Mouse (Mus musculus) cerebellum, adult 9-11 months (tissue): ENCODE measurements around the gene Mrpl2.
A peak's percentile ranks its signal among the peaks of the same experiment; 100 is the strongest.

ENCODE experiments used
- DNase-seq: peaks from one replicate; pipeline ENCODE4 v3.0.0; 2022

The Mrpl2 gene

DNA sequence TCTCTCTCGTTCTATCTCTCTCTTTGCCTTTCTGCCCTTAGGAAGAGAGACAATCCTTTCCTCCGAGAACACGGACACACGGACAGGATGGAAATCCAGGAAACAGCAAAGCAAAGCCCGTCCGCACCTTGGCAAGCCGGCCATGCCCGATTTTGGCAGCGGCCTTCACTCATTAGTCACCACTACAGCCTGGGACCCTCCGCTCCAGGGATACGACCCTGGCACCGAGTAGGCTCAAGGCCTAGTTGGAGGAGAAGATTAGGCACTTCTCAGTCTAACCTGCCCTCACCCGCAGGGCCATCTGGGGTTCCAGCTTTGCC is 17.6 kb upstream of the Mrpl2 start:
- DNase-seq: no peak

DNA sequence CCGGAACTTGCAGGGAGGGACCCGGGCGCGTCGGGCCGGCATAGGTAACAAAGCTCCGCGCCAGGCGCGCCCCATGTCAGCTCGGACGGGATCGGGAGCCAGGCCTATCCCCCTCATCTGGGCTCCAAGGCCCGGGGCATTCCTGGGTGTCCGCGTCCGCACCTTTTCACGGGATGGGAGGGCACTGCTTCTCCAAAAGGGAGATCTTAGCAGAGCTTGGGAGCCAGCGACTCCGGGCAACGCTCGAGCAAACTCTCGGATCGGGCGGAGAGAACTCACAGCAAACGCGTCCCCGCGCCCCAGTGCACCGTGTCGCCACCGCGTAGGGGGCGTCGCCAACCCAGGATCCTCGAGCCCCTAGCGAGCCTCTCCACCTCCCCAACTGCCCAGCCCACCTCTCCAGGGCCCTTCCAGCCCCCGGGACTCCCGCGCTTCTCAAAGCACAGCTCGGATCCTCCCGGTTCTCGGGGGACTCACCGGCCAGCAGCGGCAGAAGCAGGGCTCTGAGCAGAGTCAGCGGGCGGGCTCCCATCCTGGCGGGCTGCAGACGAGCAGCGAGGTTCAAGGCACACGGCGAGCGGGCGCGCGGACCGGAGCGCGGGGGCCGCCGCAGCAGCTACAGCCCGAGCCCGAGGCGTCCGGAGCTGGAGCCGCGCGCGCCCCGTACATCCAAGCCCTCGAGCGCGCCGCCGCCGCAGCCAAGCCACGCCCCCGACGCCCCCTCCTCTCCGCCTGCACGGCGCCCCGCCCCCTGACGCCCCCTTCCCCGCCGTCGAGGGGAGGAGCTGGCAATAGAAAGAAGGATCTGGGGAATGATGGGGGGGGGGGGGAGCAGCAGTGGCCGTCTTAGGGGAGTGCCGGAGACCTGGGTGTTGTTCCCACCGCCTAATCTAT is 17.0 kb upstream of the Mrpl2 start, which contains the start of gene Ptk7:
Ptk7 (minus strand) TSS at position 714 of the 894 bp plus-strand sequence.
- peak; percentile 63 for DNase-seq

DNA sequence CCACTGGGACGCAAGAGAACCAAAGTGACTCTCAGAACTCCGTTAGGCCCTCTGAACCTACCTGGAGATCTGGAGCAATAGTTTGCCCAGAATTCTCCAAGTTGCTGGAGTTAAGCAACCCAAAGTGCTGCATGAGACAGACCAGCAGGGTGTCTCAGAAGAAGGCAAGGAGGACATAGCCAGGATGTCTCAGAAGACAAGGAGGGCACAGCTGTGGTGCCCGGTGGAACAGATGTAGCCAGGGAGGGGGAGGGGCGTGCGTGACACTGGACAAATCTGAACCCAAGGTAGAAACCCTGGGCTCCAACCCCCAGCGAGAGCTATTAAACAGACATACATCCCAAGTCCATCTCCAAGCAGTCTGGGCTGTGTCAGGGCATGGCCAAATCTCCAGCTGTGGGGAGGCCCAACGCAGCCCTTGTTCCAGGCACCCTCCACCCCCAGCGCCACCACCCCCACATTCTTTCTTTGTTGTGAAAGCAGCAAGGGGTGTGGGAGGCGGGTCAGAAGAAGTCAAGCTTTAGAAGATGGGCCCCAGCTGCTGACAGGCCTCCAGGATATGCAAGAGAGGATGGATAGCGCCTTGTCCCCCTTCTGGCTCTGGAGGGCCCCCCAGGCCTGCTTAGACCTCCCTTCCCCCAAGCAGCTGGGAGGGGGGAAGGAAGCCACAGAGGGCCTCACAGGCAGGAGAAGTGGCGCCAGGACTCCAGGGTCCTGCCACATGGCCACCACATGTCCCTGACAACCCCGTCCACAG is 16.2 kb upstream of the Mrpl2 start:
- no peak for DNase-seq

DNA sequence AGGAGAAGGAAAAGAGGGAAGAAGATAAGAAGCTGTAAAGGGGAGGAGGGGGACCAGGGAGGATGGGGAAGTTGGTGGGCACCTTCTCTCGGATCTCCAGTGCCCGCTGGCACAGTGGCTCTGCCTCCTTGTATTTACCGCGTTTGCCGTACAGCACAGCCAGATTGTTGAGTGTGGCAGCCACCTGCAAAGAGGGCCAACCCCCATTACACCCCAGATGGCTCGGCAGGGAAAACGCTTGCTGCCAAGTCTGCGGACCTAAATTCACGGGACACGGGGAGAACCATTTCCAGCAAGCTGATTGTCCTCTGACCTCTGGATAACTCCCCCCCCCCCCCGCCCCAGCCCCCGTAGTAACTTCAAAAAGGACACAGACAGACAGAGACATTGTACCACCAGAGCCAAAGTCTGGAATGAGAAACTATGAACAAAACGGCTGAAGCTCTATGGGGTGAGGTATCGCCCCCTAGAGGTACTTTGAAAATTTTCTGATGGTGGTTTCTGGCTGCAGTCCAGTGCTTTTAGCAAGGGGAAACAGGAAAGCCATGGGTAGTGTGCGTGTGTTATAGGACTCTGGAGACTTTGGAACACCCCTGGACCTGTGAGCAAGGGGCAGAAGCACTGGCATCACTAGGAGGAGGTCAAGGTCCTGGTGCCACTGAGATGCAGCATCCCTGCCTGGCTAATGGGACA is 9.1 kb upstream of the Mrpl2 start:
- DNase-seq: peak; percentile 78

DNA sequence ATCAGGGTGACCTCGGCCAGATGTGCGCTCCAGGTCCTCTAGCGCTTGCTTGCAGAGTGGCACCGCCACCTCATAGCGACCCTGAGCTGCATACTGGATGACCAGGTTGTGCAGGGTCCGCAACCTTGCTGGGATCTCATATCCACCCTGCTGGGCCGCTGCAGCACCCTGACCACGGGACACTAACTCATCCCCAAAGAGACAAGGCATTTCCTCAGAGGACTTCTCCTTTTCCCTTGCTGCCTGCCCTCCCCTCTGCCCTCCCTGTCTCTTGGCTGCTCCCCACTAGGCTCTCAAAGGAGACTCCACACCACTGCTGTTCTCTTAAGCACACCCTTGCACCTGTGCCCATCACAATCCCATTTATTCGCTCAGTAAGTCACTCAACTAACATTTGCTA is 6.1 kb upstream of the Mrpl2 start:
- no peak for DNase-seq

DNA sequence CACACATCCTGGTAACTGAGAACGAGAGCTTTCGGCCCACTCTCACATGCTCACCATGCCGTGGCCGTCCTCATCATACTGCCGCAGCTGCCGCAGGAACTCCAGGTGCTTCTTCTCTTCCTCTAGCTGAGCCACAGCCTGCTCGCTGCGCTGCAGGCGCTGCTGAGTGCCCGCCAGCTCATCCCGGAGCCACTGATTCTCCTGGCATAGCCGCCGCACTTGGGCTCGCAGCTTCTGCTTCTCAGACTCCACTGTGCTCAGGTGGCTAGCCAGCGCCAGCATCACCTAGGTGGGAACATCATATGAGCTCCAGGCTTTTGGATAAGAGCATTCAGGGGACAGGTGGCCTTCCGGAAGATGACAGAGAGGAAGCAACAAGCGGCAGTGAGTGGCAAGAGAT is 4.0 kb upstream of the Mrpl2 start:
- no peak for DNase-seq

DNA sequence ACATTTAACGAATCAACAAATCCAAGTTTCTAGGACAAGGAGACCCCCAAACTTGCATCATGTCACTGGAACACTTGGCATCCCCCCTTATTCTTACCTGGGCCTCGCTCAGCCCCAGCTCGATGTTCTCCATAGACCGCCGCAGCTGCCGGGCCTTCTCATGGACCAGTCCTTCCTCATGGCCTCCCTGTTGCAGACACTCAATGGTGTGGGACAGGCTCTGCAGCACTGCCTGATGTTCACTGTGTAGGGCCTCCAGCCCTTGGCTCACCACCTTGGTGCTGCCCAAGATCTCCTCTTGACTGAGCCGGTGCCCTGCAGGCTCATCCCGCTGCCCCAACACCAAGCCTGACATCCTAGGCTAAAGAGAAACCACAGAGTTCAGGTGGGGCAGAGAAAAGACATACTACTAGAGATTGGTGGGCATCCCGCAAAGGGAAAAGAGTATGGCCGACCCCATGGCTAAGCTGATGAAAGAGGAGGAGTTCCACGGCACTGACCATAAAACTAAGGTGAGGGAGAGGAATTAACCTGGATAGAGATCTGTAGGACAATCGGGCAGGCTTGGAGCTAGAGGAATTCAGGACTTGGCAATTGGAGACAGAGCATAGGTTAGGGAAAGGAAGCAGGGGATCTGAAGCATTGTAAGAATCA is 1.8 kb upstream of the Mrpl2 start:
- no peak for DNase-seq

DNA sequence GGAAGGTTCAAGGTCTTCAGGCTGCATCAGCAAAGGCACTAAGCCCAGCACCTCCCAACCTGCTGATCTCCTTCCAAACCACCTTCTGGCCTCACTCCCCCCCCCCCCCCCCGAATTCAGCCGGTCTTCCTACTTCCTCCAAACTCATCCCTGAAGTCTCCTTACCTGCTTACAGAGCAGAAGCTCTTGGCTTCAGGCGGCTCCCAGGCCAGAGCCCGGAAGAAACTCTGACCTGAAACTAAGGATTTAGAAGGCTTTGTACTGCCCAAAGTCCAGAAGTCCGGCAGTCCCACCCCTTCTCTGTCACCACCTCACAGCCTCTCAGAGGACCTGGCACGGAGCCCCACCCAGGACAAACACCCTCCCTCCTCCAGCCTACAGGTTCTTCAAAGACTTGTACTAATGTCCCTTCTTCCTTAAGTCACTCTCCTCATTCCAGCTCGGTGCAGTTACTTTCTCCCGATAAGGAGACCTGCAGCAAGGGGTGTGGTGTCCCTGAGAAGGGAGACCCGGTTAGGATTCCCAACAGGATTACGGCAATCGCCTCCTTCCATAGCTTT is 1.0 kb upstream of the Mrpl2 start:
- peak; percentile 79 for DNase-seq

DNA sequence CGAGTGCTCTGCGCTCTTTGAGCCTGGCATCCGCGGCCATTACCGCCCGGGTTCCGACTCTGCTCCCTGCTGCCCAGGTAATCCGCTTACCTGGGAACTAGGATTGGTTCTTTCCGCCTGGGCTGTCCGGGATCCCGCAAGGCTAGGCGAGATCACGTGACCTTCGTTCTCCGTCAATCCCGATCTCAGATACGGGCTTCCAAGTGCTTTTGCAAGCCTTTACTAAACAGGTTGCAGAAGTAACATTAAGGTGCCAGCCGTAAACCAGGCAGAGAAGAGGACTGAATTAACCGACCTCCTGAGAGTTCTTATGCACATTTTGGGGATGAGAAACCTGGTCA is 263 bp downstream of the Mrpl2 start:
- no peak for DNase-seq

DNA sequence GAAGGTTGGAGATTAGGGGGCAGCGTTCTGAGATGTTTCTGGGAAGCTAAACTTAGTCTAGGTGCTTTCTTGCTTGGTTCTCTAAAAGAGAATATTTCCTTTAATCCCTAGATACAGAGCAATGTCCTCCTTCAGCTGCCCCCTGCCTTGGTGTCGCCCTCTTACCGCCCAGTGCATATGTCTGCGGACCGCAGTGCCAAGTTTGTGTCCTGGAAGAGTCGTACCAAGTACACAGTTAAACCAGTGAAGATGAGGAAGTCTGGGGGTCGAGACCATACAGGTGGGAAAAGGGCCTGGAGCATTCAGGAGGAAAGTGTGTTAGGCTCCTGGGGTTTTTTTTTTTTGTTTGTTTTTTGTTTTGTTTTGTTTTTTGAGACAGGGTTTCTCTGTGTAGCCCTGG is 1.2 kb downstream of the Mrpl2 start:
- no peak for DNase-seq

DNA sequence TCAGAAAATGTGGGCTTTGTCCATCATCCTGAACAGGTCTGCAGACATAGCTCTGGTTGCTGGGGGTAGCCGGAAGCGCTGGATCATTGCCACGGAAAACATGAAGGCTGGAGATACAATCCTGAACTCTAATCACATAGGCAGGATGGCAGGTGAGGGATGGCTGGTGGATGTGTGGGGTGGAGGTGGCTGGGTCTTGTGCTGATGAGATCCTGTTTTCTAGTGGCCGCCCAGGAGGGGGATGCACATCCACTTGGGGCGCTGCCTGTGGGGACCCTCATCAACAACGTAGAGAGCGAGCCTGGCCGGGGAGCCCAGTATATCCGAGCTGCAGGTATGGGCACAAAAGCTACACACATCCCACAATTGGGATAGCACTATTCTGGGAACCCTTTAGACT is 2.4 kb downstream of the Mrpl2 start:
- DNase-seq: peak; percentile 62

DNA sequence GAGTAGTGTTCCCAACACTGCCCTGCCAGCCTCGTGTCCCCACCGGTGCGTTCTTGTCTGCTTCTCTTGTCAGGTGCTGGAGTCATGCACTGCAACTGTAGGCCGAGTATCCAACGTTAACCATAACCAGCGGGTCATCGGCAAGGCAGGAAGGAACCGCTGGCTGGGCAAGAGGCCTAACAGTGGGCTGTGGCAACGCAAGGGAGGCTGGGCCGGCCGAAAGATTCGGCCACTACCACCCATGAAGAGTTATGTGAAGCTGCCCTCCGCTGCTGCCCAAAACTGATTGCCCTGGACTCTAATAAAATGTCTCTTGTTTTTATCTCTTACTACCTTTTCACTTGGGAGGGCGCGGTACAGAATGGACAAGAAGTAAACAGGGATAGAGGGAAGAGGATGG is 3.8 kb downstream of the Mrpl2 start:
- DNase-seq: no peak

DNA sequence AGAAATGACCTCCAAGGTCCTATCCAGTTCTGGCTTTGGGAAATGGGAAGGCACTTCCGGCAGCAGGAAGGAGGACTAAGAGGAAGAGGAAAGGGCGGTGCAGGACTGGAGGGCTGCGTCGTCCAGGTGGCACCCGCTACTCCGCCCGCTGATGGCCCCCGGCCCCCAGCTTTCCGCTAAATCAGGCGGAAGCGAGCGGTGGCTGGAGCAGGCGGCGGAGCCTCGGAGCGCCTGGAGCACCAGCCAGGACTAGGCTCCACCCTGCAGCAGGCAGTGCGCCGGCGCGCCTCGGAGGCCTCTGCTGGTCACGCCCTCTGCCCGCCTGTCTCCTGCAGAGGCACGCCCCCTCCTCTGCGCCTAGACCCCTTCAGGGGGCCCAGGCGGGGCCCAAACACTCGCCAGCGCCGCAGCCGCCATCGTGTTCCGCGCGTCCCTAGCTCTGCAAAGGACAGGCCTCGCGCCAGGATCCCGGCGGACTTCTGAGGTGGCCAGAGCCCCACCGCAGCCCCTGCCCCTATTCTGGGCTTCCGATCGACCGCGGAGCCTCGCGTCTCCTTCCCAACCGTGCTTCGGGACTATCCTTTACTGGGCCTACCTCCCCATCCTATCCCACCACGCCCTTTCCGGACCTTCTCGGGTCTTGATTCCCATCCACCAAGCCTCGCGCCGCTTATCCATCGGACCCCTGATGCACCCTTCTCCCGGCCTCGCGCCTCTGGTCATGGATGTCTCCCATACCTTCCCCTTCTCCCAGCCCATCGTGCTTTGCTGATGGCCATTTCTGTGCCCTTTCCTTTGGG is 4.4 kb downstream of the Mrpl2 start, which contains the start of gene Cul7:
Cul7 (plus strand) TSS at position 106 of the 800 bp plus-strand sequence.
- peak; percentile 93 for DNase-seq

DNA sequence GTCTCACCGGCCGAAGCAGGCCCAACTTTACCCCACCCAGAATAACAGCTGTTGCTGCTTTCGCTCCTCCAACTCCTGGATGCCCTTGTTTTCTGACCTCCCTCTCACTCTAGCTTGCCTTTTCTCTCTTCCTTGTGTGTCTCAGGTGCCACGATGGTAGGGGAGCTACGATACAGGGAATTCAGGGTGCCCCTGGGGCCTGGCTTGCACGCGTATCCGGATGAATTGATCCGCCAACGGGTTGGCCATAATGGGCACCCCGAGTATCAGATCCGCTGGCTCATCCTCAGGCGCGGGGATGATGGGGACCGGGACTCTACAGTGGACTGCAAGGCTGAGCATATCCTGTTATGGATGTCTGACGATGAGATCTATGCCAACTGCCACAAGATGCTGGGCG is 5.3 kb downstream of the Mrpl2 start:
- DNase-seq: no peak

DNA sequence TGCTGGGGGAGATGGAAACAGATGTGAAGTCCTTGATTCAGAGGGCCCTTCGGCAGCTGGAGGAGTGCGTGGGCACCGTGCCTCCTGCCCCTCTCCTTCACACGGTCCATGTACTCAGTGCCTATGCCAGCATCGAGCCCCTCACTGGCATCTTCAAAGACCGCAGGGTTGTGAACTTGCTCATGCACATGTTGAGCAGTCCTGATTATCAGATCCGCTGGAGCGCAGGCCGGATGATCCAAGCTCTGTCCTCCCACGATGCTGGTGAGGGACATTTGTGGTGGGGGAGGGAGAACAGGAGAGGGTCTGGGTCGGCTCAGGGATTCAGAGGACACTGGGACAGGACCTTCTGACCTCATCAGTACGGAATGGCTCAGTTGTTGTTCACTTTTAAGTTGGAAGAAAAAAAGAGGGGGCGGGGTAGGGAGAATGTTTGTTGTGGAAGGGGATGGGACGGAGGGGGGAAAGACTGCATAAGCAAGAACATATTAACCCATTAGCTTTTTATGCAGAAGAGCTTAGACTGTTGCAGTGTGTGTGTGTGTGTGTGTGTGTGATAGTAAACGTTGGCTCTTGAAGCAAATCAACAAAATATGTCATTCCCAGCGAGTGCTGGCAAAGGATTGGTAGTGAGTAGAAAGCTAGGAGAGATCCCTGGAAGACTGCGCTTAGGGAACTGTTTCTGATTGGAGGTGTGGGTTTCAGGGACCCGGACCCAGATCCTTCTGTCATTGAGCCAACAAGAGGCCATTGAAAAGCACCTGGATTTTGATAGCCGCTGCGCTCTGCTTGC is 5.9 kb downstream of the Mrpl2 start:
- DNase-seq: peak; percentile 32

DNA sequence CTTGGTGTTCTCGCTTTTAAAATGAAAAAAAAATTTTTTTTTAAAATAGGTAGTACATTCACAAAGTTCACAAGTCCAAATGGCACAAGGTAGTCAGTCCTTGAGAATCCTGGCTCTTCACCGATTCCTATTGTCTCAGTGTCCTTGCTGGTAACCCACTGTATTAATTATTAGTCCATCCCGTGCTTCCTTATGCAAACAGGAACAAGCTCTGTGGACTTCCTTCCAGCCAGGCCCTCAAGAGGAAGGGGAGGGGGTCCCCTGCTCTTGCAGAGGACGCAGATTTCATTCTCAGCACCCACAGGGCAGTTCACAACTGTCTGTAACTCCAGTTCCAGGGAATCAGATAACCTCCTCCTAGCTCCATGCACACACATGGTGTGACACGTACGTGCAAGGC is 10.0 kb downstream of the Mrpl2 start:
- DNase-seq: peak; percentile 16

DNA sequence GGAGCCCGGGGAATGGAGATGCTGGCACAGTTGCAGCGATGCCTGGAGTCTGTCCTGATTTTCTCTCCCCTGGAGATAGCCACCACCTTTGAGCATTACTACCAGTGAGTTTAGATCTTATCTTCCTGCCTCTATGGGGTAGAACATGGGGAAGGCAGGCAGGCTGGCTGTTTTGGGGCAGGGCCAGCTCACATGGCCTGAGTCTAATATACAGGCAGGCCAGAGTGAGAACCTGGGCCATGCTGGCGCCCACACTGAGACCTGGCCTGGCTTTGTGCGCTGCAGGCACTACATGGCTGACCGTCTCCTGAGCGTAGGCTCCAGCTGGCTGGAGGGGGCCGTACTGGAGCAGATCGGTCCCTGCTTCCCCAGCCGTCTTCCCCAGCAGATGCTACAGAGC is 15.3 kb downstream of the Mrpl2 start:
- peak; percentile 85 for DNase-seq

DNA sequence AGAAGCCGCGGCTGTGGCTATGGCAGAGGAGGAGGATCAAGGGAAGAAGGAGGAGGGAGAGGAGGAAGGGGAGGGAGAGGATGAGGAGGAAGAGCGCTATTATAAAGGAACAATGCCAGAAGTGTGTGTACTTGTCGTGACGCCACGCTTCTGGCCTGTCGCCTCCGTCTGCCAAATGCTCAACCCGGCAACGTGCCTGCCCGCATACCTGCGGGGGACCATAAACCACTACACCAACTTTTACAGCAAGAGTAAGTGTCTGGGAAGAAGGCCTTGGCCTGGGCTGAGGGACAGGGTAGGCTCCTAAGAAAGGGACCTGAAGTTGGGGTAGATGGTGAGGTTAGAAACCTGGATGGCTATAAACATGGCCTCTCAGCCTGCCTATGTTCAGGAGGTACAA is 16.0 kb downstream of the Mrpl2 start:
- peak; percentile 80 for DNase-seq

DNA sequence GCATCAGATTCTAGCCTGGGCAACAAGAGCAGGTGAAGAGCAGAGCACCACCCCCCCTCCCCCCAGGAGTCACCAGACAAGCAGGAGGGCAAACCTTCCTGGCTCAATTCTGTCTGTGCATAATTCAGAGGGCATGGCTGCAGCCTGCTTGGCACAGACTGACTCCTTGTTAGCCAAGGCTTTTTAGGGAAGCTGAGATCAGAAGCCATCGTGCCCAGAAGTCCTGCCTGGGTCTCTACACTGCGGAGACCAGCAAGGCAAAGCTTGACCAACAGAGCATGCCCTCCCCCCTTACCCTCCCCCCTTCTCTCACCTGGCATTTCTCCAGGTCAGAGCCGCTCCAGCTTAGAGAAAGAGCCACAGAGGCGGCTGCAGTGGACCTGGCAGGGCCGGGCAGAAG is 16.7 kb downstream of the Mrpl2 start:
- DNase-seq: peak; percentile 87

DNA sequence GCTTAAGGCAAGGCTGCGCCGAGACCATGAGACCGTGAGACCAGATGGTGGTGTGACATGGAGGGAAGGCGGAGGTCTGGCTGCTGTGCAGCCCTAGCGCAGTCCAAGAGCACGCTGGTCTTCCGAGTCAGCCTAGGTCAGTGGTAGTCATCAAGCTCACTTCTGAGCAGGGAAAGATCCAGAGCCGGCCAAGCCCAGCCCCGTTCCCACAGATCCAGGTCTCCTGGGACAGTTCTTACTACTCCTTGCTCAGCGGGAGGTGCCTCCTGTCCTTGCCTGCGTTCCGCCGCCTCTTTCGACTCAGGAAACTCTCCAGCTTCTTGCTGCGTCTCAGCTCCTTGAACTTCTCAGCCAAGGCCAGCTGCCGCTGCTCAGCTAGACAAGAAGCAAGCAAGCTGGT is 21.7 kb downstream of the Mrpl2 start:
- peak; percentile 28 for DNase-seq

DNA sequence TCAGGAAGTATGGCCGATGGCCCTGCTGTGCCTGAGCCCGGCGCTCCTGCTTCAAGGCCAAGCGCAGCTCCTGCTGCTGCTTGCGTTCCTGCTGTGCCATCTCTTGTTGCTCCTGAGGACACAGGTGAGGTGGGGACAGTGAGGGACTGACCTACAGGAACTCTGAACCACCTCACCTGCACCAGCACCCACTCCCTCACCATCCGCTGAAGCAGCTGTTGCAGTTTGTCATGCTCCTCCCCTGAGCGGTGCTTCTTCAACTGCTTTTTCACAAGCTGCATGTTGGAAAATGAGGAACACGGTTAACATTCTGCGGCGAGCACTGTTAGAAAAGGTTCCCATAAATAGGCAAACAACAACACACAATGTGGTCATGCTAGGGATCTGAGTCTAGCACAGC is 23.9 kb downstream of the Mrpl2 start:
- DNase-seq: no peak
